Mouse (Mus musculus) liver, adult 2 months (tissue): ENCODE results near the gene Prune2.

Source experiments
- CTCF ChIP-seq: fragments of 200-500 bp; IDR thresholded peaks from 2 replicates; pipeline ENCODE4 v1.5.1; 2011; ENCODE audit warnings: low read depth, low read length, control low read depth
- POLR2A ChIP-seq: fragments of 200-500 bp; IDR thresholded peaks from 2 replicates; pipeline ENCODE4 v1.6.1; 2011; ENCODE audit warnings: low read length, control low read depth; ENCODE audit not compliant: insufficient read depth; ENCODE audit errors: extremely low read depth

DNA sequence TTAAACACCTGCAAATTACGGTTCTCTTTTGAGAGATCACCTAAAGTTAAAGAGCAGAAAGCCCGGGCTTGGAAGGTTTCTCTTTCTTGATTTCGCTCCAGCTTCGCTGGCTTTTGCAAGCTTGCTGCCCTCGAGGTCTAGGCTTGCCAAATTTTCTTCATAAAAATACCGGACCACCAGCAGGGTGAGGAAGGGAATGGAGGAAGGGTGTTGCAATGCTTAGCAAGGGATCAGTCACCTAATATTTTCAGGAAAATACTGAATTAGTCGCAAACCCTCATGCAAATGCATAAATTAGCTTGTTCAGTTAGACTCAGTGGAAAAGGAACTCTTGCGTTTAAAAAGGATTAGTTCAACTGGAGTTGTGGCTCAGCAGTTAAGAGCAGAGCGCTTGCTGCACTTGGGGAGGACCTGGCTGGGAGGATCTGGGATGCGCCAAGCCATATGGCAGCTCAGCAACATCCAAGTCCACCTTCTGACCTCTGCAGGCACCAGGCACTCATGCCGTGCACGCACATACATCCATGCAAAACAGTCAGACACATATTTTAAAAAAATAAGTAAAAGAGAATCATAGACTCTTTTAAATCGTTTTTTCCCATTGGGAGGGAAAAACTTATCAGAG is 259.1 kb downstream of the Prune2 start:
- TF ChIP-seq POLR2A: no peak
- no peak for TF ChIP-seq CTCF
